Mouse (Mus musculus): ENCODE measurements around the gene Cep112.
A peak's percentile ranks its signal among the peaks of the same experiment; 100 is the strongest.

The Cep112 gene

DNA sequence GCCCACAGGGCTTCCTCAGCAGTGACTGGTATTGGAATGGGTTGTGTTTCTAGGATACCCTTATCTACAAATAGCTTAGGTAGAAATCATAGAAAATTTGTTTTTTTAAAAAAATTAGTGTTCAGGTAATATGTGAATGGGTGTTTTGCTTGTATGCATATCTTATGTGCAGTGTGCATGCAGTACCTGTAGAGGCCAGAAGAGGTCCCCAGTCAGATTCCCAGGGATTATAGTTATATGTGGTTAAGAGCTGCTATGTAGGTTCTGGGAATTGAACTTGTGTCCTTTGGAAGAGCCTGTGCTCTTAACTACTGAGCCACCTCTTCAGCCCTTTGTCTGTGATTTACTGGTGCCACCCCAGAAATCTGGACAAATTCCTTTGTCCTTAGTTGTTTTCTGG lies 22.2 kb downstream of the Cep112 start:
- DNase-seq (ENCODE audit: low read depth, low spot score): peak; percentile 41

DNA sequence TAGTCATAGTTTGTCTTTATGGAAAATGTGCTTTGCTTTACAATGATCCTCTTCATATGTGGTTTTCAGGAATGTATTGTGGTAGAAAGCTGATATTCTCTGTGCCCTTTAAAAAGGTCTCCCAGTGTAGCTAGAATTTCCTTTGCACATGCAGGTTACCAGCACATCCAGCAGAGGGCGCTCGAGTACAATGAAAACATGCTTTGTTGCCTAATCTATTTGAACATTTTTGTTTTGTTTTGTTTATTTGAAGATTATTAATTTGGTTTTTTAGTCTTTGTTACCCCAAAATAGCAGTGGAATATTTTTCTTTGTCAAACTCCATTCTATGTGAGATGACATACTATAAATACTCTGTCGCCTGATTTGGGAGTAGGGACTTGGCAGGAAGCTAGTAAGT lies 24.8 kb downstream of the Cep112 start:
- peak; percentile 46 for DNase-seq (ENCODE audit: low read depth, low spot score)

DNA sequence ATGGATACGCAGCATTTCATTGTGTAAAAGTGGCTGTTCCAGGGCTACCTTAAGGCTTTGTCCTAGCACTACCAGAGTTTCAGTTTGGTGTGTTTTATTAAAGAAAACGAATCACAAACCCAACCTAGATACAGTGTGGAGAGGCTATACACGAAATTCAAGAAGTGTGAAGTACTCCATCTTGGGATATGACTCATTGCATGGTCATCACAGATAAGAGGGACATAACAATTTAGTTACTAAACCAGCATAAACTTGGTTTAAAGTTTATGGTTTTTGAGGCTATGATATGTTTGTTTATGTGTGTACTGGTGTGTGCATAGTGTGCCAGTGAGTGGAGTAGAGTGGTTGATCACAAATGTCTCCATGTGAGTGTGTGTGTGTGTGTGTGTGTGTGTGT lies 34.6 kb downstream of the Cep112 start:
- no peak for DNase-seq (ENCODE audit: low read depth, low spot score)

DNA sequence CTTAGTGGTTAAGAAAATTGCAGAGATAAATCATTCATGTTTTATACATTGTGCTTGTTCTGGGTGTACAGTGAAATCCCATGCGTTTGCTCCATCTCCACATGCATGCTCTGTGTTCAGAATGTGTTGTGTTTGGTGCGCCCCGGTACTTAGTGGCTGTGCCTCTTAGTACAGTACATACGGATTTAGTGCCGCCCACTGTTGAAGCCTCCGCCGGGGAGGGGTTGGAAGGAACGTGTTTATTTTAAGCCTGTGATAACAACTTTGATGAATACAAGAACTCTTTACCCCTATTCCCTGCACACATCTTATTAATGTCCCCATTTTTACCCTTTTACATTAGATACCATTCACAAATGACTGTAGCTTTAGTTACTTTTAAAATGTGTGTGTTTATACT lies 39.1 kb downstream of the Cep112 start:
- no peak for DNase-seq (ENCODE audit: low read depth, low spot score)

DNA sequence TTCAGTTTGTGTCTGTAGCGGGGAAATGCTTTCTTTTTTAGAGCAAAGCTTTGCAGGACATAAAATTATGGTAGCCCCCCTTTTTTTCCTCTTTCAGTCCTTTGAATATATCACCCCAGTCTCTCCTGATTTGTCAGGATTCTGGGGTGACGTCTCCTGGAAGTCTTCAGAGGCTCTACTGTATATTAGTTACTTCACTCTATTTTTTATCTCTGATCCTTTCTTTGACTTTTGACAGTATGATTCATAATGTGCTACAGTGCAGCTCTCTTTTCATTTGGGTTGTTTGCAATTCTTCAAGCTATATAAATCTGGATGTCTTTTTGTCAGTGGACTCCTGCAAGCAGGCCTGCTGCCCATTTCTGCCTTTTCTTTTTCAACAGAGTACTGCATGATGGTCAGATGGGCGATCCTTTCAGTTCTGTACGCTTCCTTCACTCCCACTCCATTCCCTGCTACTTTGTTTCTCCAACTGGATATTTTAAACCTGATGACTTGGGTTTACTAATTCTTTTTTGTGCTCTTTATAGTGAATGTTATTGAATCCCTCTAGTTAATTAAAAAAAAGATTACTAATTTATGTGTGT lies 39.8 kb downstream of the Cep112 start:
- no peak for DNase-seq (ENCODE audit: low read depth, low spot score)

DNA sequence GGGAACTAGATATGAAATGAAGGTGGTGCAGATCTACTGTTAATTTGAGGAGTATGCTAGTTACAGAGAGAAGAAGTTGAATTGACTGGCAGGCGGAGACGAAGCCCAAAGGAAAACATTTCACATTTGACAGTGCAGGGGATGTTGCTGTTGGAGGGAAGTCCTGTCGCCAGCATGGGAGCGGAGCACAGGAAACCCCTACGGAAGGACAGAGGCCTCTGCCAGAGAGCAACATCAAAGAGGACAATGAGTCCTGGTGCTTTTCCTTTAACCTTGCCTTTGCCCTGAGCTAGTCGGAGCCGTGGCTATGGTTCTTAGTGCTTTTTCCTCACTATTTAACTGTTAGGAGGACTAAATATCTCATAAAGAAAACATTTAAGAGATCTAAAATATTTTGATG lies 50.7 kb downstream of the Cep112 start:
- DNase-seq (ENCODE audit: low read depth, low spot score): no peak

DNA sequence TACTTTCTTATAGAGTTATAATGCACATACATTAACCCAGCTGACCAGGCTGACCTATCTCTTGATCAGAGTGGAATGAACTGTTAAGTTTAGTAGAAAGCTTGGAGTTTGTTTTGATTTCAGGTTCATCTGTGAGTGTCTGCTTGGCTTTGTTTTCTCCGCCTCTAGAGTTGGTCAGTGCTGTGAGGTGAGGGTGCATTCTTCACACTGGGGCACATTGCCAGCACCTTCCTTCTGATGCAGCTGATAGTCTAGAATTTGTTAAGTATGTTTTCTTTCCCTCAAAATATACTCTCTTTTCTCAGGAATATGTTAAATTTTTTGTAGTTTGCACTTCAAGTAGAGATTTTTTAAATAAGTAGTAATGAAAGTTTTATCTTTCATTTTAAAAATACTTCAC lies 51.2 kb downstream of the Cep112 start:
- DNase-seq (ENCODE audit: low read depth, low spot score): no peak

DNA sequence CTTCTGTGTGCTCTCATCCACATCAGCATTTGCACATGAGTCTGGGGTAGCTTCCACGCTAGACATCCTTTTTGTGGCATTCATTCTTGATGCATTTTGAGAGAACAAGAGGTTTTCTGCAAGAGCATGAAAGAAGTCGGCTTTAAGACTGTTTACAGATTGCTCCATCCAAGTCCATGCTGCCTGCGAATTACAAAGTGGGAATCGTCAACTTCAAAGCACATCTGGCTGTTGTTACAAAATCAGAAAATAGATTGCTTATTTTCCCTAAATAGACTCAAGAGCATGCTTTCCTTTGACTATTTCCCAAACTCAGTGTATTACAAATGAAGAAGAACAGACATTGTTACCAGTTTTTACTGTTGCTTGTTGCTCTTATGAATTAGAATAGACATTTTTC lies 59.0 kb downstream of the Cep112 start:
- no peak for DNase-seq (ENCODE audit: low read depth, low spot score)

DNA sequence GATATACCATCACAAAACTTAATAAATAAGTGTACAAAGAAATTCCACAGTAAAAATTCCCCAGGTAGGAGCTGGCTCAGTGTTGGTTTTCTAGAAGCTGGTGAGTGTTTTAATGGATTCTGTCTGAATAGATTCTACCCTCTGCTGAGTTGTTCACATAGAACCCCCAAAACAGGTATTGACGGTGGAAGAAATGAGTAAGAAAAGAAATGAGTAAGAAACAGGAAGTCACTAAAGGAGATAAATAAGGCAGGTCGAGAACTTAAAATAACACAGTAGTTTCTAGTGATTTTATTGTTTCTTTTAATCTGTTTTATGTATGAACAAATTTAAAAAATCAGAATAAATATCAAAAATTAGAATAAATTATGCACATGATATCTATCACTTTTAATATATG lies 63.3 kb downstream of the Cep112 start:
- no peak for DNase-seq (ENCODE audit: low read depth, low spot score)

DNA sequence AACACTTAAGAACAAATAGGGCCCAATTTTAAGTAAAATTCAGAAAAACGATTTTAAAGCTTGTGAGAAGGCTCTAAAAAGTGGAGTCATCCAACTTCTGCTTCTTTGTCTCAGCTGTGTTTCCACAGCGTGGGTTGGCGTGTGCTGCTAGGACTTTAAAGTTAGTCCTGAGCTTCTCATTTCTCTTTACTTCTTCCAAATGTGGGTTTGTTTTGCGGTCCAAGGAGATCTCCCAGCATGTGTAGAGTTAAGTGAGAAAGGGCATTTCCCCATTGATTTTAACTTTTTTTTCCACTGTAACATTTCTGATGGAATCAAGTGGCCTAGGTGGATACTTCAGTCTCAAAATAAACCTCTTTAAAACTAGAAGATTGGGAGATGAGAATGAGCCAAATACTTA lies 64.9 kb downstream of the Cep112 start:
- no peak for DNase-seq (ENCODE audit: low read depth, low spot score)

DNA sequence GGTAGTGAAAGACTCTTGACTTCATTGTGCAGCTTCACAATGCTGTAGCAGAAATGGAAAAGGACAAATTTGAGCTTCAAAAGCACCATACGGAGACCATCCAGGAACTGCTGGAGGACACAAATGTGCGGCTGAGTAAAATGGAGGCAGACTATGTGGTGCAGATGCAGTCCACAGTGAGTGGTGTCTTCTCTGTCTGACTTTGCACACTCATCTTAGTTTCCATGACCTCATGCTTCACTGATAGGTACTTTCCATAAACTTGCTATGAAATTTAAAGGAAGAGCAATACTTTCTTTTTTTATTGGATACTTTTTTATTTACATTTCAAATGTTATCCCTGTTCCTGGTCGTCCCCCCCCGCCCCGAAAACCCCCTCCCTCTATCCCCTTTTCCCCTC lies 83.2 kb downstream of the Cep112 start:
- no peak for DNase-seq (ENCODE audit: low read depth, low spot score)

DNA sequence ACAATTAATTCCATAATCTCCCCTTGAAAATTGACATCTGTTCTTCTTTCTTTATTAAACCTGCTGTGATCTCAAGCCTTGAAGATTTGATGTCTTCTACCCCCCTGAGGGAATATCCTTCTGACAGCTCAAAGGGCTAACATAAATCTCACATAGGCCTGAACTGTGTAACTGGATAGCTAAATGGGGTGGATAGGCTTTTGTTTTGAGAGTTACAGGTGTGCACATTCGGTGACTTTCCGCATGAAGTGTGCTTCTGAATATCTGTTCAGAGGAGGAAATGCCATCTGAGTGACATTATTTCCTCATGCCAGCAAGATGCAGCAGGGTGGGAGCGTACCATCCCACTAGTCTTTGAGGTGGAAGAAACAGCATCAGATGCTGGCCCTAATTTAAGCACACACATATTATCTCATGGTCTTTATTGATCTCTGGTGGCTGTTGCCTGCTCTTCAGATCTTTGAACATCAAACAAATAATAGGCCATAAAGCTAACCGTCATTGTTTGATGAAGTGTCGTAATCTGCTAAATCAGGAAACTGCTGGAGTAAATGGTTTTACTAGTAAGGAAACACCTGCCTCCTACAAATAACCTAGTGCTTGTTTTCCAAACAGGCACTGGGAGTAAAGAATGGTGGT lies 102.9 kb downstream of the Cep112 start:
- no peak for DNase-seq (ENCODE audit: low read depth, low spot score)

DNA sequence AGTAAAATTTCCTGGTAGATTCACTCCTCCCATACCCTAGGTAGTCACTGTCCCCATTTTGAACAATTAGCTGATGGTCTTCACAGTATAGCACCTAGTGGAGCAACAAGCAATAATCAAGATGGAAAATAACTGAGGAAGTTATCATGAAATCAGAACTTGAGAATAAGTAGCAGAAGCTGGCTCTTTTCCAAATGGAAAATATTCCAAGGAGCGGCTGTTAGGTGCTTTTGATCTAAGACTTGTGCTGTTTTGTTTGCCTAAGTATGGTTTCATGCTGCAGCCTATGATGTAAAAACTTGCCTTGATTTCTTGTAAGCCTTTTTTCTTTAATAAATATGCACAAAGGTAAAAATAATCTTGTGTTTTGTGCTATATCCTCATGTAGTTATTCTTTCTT lies 107.9 kb downstream of the Cep112 start:
- DNase-seq (ENCODE audit: low read depth, low spot score): no peak

DNA sequence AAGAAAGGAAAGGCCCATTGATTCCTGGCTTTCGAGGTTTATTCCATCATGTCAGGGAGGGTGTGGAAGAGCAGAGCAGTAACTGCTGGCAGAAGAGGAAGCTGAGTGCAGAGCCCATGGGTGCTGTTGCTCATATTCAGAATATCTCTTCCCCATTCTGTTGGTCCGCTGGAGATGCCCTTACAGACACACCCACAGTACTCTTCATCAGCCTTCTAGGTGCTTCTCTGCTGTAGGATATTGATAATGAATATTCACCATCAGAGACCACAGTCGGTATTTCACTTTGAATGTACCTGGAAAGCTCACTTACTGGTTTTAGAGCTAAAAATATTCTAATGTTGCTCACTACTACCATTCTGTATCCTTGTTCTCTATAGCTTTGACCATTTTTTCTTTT lies 109.0 kb downstream of the Cep112 start:
- no peak for DNase-seq (ENCODE audit: low read depth, low spot score)

DNA sequence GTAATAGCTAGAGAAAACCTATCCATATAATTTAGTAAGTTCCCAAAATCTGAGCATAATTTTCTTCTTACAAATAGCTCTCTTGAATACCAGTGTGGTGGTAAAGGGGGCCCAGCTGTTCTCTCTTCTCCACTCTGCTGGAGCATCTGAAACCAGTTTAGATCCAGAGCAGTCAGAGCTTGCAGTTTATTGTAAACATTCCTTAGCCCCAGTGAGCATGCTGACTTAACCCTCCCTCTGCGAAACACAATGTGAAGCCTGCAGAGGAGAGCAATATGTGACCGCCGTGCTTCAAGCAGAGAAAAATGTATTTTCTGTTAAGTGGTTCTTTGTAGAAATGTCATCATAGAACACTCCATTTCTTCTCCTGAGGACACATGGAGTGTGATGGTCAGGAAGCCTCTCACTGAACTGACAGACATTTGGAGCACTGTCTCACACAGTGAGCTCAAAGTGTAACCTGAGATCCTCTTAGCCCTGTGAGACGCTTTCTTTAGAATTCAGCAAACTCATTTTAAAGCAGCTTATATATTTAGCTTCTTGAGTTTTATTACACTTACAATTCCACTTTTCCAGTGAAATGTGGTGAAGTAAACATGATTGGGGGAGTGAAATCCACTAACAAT lies 128.1 kb downstream of the Cep112 start:
- no peak for DNase-seq (ENCODE audit: low read depth, low spot score)

DNA sequence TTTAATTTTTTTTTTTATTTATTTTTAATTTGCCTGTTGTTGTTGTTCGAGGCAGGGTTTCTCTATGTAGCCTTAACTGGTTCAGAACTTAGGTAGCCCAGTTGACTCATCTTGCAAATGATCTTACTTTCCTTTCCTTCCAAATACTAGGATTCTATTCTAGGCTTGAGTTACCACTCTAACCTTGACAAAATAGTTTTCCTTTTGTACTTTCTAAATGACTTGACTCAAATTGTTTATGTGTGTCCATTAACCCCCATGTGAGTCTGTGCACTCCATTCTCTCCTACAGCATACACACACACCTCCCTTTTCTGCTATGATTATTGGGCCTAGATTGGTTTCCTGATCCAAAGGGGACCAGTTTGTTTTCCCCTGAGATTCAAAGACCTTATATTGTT lies 128.9 kb downstream of the Cep112 start:
- DNase-seq (ENCODE audit: low read depth, low spot score): no peak

DNA sequence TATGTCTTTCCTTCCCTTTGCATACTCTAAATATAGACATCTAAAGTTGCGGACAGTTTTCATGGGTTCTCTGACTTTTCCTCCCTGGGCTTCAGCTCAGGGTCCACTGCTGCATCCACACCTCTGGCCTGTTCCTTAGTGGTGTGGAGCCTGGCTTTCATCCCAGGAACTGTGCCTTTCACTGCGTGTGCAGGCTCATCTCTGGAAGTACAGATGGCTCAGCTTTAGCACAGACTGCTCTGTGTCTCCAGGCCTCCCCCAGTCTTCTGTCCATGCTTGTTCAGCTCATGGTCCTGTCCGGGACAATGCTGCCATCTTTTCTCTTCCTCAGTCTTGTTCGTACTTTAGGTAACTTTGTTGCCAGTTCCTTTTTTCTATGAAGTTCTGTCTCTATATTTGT lies 133.6 kb downstream of the Cep112 start:
- DNase-seq (ENCODE audit: low read depth, low spot score): no peak

DNA sequence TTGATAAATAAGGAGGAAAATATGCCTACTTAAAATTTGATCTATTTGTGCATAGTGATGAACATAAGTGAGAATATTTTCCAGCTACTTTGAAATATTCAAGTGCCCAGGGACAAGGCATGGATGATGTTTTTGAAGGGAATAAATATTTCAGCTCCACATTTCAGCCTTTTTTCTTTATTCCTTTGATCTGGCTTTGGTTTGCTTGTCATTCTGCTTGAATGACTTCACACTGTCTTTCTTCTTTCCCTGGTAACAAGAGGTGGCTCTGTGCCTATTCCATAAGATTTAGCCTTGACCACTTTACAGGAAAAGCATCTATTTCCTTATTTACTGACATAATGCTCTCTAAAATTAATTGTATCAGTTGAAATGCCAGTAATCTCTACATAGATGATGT lies 134.5 kb downstream of the Cep112 start:
- DNase-seq (ENCODE audit: low read depth, low spot score): no peak

DNA sequence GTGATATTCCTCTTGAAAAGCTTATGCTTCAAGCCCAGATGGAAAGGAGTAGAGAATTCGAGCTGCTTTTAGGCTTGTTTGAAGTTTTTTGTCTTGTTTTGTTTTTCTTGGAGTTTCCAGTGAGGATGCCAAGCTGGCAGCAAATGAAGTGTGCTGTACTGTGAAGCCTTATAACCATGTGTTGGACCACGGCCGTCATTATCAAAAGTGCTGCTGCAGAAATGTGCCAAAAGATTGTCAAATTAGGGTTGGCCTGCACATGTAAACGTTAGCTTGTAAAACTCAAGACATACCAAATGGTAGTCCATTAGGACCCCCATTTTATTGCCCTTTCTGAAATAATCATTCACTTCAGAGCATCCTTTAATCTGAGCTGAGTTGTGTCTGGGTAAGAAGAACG lies 137.1 kb downstream of the Cep112 start:
- DNase-seq (ENCODE audit: low read depth, low spot score): no peak

DNA sequence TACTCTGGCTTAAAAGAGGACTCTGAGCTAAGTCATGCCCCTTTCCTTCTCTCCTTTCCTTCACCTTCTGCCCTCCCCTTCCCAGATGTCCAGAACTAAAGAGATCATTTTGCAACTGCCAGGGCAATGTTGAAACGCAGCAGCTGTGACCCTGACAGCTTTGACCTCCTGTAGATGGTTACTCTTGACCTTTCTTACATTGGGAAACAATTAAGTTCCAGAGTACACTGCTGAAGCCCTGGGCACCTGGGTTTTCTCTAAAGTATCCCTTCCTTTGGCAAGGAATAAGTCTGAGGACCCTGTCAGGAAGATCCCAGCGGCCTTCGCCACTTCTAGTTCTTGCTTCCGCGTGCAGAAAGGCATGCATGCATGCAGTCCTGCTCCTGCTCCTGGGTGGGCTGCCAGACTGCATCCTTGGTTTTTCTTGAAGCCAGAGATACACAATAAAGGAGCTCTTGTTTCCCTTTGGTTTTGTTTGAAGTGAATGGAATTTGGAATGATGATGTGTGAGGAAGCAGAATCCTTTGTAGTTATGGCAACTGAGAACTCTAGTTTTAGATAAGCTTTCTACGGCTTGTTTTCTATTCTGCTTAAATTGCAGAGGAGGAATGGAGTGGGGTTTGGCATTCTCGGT lies 161.7 kb downstream of the Cep112 start:
- DNase-seq (ENCODE audit: low read depth, low spot score): no peak

DNA sequence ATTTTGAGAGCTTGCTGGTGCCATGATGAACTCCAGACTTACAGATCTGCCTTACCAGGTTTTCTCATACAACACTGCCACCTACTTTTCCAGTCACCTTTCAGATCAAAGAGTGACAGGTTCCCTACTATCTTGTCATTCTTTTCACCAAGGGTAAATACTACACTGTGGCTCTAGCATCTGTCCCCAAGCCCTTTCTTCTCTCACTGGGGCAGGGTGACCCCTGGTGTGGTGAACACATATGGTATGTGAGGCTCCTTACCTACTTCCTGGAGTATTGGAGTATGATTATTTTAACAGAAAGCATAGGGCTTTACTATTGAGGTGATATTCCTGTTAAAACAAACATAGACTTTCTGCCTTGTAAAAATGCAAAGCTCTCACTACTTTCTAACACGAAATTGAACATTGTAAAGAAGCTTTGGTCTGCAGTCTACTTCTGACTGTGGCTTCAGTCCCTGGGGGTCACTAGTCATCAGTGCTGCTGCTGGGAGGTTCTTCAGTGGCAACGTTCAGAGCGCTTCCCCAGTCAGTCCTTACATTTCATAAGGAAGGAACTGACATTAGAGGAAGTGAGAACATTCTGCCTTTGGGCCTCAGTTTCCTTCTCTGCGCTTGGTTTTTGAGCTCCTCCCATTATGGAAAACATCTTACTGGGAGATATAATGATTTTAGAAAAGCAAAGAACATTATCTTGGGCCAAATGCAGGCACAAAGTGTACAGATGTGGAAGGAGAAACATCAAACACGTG lies 168.4 kb downstream of the Cep112 start:
- no peak for DNase-seq (ENCODE audit: low read depth, low spot score)

DNA sequence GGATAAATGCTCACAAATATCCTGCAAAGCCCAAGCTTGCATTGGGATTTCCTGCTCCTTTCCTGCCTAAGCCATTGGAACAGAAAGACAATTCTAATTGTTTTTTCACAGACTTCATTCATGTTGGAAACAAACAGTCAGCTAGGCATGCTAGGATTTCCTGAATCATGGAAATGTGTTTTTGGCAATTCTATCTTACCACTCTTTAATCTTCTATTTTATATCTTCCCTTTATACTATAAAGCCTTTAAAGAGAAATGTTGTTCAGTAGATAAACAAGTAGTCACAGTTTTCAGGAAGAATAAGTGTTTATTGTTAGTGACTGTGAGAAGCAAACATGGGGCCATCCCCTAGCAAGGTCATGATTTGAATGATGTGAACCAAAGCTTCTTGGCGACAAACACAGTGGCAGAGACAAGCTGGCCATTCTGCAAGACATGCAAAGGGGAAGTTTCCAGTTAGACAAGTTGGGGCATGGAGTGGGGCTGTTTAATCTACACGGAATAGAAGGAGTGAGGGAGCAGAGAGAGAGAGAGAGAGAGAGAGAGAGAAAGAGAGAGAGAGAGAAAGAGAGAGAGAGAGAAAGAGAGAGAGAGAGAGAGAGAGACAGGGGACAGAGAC lies 169.1 kb downstream of the Cep112 start:
- no peak for DNase-seq (ENCODE audit: low read depth, low spot score)

All from ES-CJ7 (cell line).